Mouse (Mus musculus): ENCODE measurements around the gene Ermard.

Gene Ermard

GRCm38 (mm10) chr17:15120569-15120968 lies 79.6 kb downstream of the Ermard start:
- DNase-seq (ENCODE audit: low read depth), result no peak

- no peak for DNase-seq (ENCODE audit: low read depth)
Measured at GRCm38 (mm10) chr17:15129630-15130287, 88.8 kb downstream of the Ermard start.

- DNase-seq (ENCODE audit: low read depth), result no peak
Measured at GRCm38 (mm10) chr17:15130288-15130656, 89.3 kb downstream of the Ermard start.

- DNase-seq (ENCODE audit: low read depth), result no peak
Measured at GRCm38 (mm10) chr17:15134905-15135669, 94.1 kb downstream of the Ermard start.

GRCm38 (mm10) chr17:15137443-15137842 lies 96.4 kb downstream of the Ermard start:
- no peak for DNase-seq (ENCODE audit: low read depth)
